Mouse (Mus musculus): Measurements from ENCODE around the gene Scarf2.

Scarf2 gene
- long read RNA-seq, experiment 1, partial matches to known transcripts = 4 of 8 reads
- long read RNA-seq, experiment 1, other reads (novel, unspliced or antisense) = 1 of 8 reads
- long read RNA-seq, experiment 2, partial matches to known transcripts = 0 of 9 reads
- long read RNA-seq, experiment 2, other reads (novel, unspliced or antisense) = 5 of 9 reads

GRCm38 (mm10) chr16:17796971-17797811, at the start of gene Scarf2:
Scarf2 (plus strand) TSS chr16:17797282.
- intact Hi-C loops (cut with DNase I) = no loop called here

- intact Hi-C loops (cut with DNase I) = no loop called here
Measured at GRCm38 (mm10) chr16:17753001-17753400, 44.1 kb upstream of the Scarf2 start.

- intact Hi-C loops (cut with DNase I) = no loop called here
Measured at GRCm38 (mm10) chr16:17753686-17754085, 43.4 kb upstream of the Scarf2 start.

- intact Hi-C loops (cut with DNase I) = no loop called here
Measured at GRCm38 (mm10) chr16:17757756-17758155, 39.3 kb upstream of the Scarf2 start.

GRCm38 (mm10) chr16:17758902-17759301, 38.2 kb upstream of the Scarf2 start:
- intact Hi-C loops (cut with DNase I) = no loop called here

- intact Hi-C loops (cut with DNase I) = no loop called here
Measured at GRCm38 (mm10) chr16:17759344-17759773, 37.7 kb upstream of the Scarf2 start, which contains the start of gene Klhl22. Klhl22 (plus strand) TSS chr16:17759618.

- intact Hi-C loops (cut with DNase I) = loop anchor here (5.0 kb wide), 1 partner anchor 52 kb away; no protein-coding TSS in a partner anchor
Measured at GRCm38 (mm10) chr16:17759813-17760321, 37.2 kb upstream of the Scarf2 start.

GRCm38 (mm10) chr16:17760657-17761056, 36.4 kb upstream of the Scarf2 start:
- intact Hi-C loops (cut with DNase I) = loop anchor here (5.0 kb wide), 1 partner anchor 52 kb away; no protein-coding TSS in a partner anchor

GRCm38 (mm10) chr16:17761074-17761473, 36.0 kb upstream of the Scarf2 start:
- intact Hi-C loops (cut with DNase I) = loop anchor here (5.0 kb wide), 1 partner anchor 51 kb away; no protein-coding TSS in a partner anchor

GRCm38 (mm10) chr16:17764108-17764511, 33.0 kb upstream of the Scarf2 start:
- intact Hi-C loops (cut with DNase I) = loop anchor here (5.0 kb wide), 1 partner anchor 48 kb away; no protein-coding TSS in a partner anchor

- intact Hi-C loops (cut with DNase I) = no loop called here
Measured at GRCm38 (mm10) chr16:17768834-17769233, 28.2 kb upstream of the Scarf2 start.

- intact Hi-C loops (cut with DNase I) = no loop called here
Measured at GRCm38 (mm10) chr16:17771117-17771865, 25.8 kb upstream of the Scarf2 start.

GRCm38 (mm10) chr16:17776828-17777227, 20.3 kb upstream of the Scarf2 start:
- intact Hi-C loops (cut with DNase I) = loop anchor here (5.0 kb wide), 1 partner anchor 35 kb away; no protein-coding TSS in a partner anchor

- intact Hi-C loops (cut with DNase I) = loop anchor here (5.0 kb wide), 1 partner anchor 34 kb away; no protein-coding TSS in a partner anchor
Measured at GRCm38 (mm10) chr16:17778223-17778622, 18.9 kb upstream of the Scarf2 start.

GRCm38 (mm10) chr16:17779692-17780091, 17.4 kb upstream of the Scarf2 start:
- intact Hi-C loops (cut with DNase I) = loop anchor here (5.0 kb wide), 1 partner anchor 33 kb away; no protein-coding TSS in a partner anchor

- intact Hi-C loops (cut with DNase I) = no loop called here
Measured at GRCm38 (mm10) chr16:17785337-17785736, 11.7 kb upstream of the Scarf2 start.

- intact Hi-C loops (cut with DNase I) = no loop called here
Measured at GRCm38 (mm10) chr16:17792728-17793127, 4.4 kb upstream of the Scarf2 start.

- intact Hi-C loops (cut with DNase I) = no loop called here
Measured at GRCm38 (mm10) chr16:17794047-17794446, 3.0 kb upstream of the Scarf2 start.

GRCm38 (mm10) chr16:17795643-17796042, 1.4 kb upstream of the Scarf2 start:
- intact Hi-C loops (cut with DNase I) = no loop called here

- intact Hi-C loops (cut with DNase I) = no loop called here
Measured at GRCm38 (mm10) chr16:17796519-17796918, 563 bp upstream of the Scarf2 start.

- intact Hi-C loops (cut with DNase I) = no loop called here
Measured at GRCm38 (mm10) chr16:17797812-17798311, 780 bp downstream of the Scarf2 start.
